Comparison of ENCODE assay signal across 8 mouse cellular contexts in genomic region chr13:47348517-47349145, GRCm38 (mm10).
A peak's percentile ranks its signal among the peaks of the same experiment; 100 is the strongest.
DNase-seq lines count a peak whose midpoint lies in the region; ATAC-seq and TF ChIP-seq lines count a peak whose summit lies in the region.

No protein-coding gene starts in this region.

- H3K9ac ChIP-seq in midbrain, postnatal 0 days (replicated peaks; ENCODE audit: low read length, poor library complexity, severe bottlenecking) = no peak overlapping the region

- H3K4me1 ChIP-seq in cerebellum, adult 2 months (ENCODE audit: control insufficient read depth, insufficient read depth, low read length) = no peaks in the 10 kb centered on the region; the same call in 1 of the 2 replicates
- no peaks in the 10 kb centered on the region; the same call in 1 of the 2 replicates for H3K4me1 ChIP-seq in midbrain, postnatal 0 days (ENCODE audit: insufficient read depth, low read length)

- H3K36me3 ChIP-seq in midbrain, postnatal 0 days (ENCODE audit: insufficient read depth, low read length) = no peaks in the 10 kb centered on the region

- no peak for ATAC-seq in CD4-positive, CD25-positive, alpha-beta regulatory T cell, adult 4 months
- peak; percentile 59 to 69; a peak in 3 of 4 replicates for ATAC-seq in hematopoietic stem cell, adult 5-6 weeks (replicated peaks in 1 of 2; ENCODE audit: insufficient read depth in 1 of 2, low FRiP score in 2 of 2, low TSS enrichment in 1 of 2, low read depth in 1 of 2, poor library complexity in 2 of 2, severe bottlenecking in 2 of 2)
- ATAC-seq in midbrain, postnatal 0 days (ENCODE audit: low FRiP score) = no peak

- 27% methylated on average over 17 of the region's 17 CpGs for WGBS in cerebellum, adult 2 months
- WGBS in midbrain, postnatal 0 days = 37% methylated on average over 17 of the region's 17 CpGs

- no peaks in the 10 kb centered on the region for H3K9me3 ChIP-seq in midbrain, postnatal 0 days (ENCODE audit: low read length)

- peak; percentile 5 for DNase-seq in CD4-positive, CD25-positive, alpha-beta regulatory T cell, adult 2 months (ENCODE audit: low read depth, low spot score)
- peak; percentile 48 to 72 for DNase-seq in cerebellum, adult 2 months
- DNase-seq in forelimb bud, embryonic 11.5 days (ENCODE audit: low read depth, low spot score) = peak; percentile 62
- peak; percentile 49 to 74 for DNase-seq in left cerebral cortex, adult 8-10 months (ENCODE audit: low spot score in 2 of 2)
- DNase-seq in midbrain, postnatal 0 days (ENCODE audit: low spot score) = peak; percentile 88
- peak; percentile 25 for DNase-seq in thymus, postnatal 25 days

- H3K4me2 ChIP-seq in midbrain, postnatal 0 days (ENCODE audit: low read depth, low read length, poor library complexity, severe bottlenecking) = no peak overlapping the region

- no peak overlapping the region for H3K4me3 ChIP-seq in cerebellum, adult 2 months (replicated peaks; ENCODE audit: insufficient read depth, low read depth, low read length)
- no peak overlapping the region for H3K4me3 ChIP-seq in midbrain, postnatal 0 days (ENCODE audit: low read depth, low read length)

- TF ChIP-seq POLR2A in cerebellum, adult 2 months (IDR thresholded peaks at IDR 0.05; ENCODE audit: borderline replicate concordance, insufficient read depth, low read length) = no peak

- TF ChIP-seq CTCF in cerebellum, adult 2 months (IDR thresholded peaks at IDR 0.05; ENCODE audit: borderline replicate concordance, insufficient read depth, low read depth, low read length) = peak; percentile 81
- TF ChIP-seq CTCF in midbrain, postnatal 0 days (IDR thresholded peaks at IDR 0.05) = peak; percentile 95

- no peak overlapping the region for H3K27ac ChIP-seq in cerebellum, adult 2 months (ENCODE audit: insufficient read depth, low read length)
- no peak overlapping the region for H3K27ac ChIP-seq in midbrain, postnatal 0 days (ENCODE audit: low read depth, low read length)

- no peaks in the 10 kb centered on the region for H3K27me3 ChIP-seq in cerebellum, adult 2 months (ENCODE audit: control insufficient read depth, insufficient read depth, low read length)
- no peaks in the 10 kb centered on the region for H3K27me3 ChIP-seq in midbrain, postnatal 0 days (ENCODE audit: insufficient read depth, low read length)

Comparison
In these comparisons a context has a peak if more than half of its experiments do, and no peak if none do; other contexts are left out.
1. DNase-seq: peak in every context shown above with its lines; median percentile 88 in midbrain, postnatal 0 days; 62 in forelimb bud, embryonic 11.5 days; 62 in left cerebral cortex, adult 8-10 months; 60 in cerebellum, adult 2 months; 25 in thymus, postnatal 25 days; 5 in CD4-positive, CD25-positive, alpha-beta regulatory T cell, adult 2 months.
2. ATAC-seq: peak in hematopoietic stem cell, adult 5-6 weeks (2 of 2); none in CD4-positive, CD25-positive, alpha-beta regulatory T cell, adult 4 months (single experiment) and midbrain, postnatal 0 days (single experiment).